Mouse (Mus musculus) kidney, postnatal 4 days (tissue): ENCODE measurements around the gene Nbea.
"Not testable (repeated sequence)": the region's sequence is repeated elsewhere in the genome, so short reads cannot be mapped to it uniquely, and the experiment has no call there.

Experiments
- DNase-seq, 2 experiments: peaks; one replicate each; pipeline ENCODE4 v3.0.0; 2021; ENCODE audit warnings: mixed read lengths in 2 of 2

Nbea gene

DNA sequence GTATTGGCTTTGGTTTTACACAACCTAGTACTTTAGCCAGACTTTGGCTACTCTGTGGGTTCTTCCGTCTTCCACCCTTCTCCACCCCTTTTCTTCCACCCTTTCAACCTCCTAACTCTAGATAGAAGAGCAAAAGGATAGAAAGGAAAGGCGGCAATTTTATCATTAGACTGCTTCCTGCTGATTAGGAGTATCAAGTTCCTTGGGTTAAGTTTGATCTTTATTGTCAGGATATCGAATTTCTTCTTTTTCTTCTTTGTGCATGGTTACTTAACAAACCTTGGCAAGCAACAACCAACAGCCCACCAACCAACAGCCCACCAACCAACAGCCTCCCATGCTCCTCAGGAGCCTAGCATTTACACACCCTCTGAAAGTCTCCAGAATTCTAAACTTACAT is 165.0 kb downstream of the Nbea start:
- no peak for DNase-seq

DNA sequence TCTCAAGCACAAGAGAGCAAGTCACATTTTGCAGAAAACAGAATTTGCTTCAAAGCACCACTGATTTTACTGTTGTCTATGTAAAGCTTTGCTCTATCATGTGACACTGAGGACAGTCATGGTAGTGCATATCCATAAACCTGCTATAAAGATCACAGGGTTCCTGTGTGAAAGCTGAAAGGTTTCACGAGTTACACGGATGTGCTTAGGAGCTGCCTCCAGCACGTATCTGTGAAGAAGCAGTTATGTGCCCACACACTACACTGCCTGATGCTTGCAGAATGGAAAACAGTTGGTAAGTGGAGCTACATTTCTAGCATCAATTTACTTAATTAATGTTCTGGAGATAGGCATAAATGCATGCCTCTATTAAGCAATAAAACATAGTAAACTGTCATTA is 172.4 kb downstream of the Nbea start:
- DNase-seq: no peak

DNA sequence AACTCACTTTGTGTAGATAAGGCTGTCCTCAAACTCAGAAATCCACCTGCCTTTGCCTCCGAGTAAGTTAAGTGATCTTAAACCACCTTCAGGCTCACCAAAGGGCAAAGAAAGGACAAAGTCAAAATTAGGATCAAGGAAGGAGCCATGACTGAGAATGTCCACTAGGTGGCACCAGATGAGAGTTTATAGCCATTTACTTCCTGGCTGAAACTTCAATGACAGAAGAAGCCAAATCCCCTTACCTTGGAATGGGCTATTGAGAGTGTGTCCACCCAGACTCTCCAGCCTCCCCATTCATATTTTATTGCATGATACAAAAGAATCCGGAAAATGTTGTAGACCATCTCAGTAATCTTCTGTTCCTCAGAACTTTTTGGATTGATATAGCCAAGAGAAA is 175.5 kb downstream of the Nbea start:
- DNase-seq: peak; percentile 41 to 53

DNA sequence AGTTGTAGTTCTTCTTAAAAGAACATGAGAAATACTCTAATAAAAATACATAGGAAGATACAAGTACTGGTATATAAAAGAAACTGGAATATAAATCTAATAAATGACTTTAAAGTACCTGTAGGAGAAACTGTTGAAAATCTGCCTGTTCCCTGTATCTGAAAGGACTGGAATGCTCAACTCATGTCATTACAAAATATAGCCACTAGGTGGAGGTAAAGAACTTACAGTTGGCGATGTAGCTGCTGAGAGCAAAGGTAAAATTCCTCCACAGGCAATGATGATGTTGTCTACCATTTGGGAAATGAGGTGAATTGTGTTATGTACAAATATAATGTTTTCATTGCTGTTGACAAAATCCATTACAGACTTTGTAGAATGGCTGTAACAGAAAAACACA is 183.2 kb downstream of the Nbea start:
- no peak for DNase-seq

DNA sequence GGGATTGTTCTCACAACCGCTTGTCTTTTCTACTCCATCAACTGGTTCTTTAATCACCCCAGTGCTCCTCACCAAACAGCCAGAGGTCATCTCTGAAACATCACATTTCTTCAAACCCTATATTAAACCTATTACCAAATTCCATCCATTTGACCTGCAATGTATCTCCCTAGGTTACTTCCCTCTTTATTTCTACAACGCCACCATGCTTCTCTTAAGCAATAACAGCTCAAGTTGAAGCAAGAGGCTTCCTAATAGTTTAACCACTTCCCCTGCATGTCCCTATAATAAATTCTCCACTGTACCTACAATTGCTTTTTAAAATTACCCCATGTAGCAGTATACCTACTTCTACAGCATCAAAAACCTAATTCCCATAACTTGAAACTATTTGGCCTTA is 205.1 kb downstream of the Nbea start:
- DNase-seq: no peak

DNA sequence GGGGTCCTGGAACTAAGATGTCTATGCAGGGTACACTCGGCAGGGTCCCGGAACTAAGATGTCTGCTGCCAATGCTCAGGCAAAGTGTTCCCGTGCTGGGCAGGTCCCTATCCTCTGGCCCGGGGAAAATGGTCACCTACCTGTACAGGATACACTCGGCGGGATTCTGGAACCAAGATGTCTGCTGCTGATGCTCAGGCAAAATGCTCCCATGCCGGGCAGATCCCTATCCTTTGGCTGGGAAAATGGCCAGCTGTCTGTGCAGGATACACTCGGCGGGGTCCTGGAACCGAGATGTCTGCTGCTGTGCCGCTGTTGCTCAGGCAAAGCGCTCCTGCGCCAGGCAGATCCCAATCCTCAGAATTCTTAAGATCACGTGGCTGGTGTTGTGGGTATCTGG is 206.5 kb downstream of the Nbea start:
- DNase-seq: not testable (repeated sequence)

DNA sequence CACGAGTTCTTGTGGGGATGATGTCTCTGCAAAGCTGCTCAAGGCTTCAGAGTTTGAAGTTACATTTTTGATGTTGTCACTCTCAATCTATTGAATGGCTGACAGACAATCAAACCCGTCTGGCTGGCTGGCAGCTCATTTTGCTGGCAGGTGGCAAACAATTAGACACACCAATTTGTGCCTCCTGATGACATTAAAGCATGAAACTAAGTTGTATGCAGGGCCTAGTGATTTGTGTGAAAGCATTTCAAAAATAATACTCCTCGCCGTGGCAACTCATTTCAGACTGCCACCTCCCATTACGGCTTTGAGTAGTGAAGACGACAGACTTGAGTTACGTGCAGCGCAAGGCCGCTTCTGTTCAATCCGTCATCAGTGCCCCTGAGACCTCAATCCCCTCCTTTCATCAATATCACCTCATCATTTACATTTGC is 217.8 kb downstream of the Nbea start:
- no peak for DNase-seq

DNA sequence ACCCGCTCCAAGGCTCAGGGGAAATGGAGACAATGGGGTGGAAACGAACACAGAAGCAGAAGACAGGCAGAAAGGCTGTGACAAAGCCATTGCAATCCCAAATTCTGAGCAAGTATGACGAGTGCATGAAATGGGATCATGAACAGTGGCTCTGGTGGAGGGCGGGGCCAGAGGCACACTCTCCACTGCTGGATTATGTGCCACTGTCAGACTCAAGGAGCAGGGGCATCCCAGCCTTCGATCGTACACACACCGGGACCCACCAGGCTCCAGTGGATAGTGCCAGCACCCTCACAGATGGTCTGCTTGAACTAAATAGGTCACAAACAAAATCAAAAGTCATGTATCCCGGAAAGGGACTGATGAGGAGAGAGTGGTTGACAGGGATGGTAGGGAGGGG is 220.5 kb downstream of the Nbea start:
- no peak for DNase-seq

DNA sequence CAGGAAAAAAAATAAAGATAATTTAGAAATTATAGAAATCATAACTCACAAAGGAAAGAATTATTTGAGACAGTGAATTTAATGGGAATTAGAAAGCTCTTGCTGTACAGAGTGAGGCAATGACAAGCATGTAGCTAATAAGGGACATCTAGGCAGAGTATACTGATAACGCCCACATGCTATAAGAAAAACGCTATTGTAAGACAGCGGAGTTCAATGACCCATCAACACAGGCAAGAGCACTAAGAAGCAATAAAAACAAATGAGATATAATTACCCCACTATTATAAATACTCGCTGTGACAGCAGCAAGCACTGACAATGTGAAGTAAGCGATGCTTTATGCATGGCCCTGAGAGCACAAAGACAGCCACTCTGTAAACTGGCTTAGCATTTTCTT is 233.5 kb downstream of the Nbea start:
- DNase-seq: no peak

DNA sequence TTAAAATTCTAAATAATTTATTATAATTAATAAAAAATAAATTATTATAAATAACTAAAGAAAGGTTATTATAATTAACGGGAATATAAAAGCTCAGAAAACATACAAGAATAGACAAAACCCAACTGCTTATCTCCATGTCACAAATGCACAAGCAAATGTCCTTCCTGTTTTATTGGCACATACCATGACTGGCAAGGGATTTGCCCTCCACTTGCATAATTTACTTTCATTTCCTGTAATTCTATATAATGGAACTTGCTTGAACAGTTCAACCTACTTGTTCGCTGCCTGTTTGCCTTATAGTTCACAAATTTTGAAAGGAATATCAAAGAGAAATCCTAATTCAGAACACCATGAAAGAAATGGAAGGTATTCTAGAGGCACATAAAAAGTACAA is 234.4 kb downstream of the Nbea start:
- no peak for DNase-seq

DNA sequence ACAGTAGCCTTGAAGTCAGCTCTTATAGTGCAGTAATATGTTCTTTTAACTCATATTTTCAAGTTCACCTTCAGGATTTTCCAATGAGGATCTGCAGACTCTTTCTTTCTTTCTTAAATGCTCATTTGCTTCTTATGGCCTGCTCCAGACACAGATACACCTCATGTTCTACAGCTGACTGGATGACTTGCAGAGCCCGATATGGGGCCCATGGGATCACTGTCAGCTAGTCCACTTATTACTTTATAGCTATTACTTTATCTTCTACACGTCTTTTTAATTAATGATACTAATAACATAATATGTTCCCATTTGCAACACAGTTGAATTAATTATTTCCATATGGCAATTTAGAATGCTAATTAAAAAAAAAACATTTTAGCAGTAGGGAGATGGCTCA is 256.2 kb downstream of the Nbea start:
- DNase-seq: no peak

DNA sequence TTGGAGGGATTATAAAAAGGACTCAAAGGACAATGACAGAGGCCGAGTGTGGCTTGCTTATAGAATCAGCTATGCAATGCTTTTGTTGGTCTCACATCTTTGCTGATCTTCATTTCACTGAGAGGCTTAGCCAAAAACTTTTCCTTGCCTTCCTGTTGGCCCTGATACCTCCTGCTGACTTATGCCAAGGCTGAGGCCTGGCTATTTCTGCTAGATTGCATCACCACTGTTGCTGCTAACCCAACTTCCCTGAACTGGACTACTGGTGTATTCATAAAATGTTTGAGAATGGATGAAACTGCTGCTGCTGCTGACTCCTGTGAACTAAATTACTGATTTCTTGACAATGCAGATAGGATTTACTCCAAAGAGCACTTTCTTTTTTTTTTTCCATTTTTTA is 274.2 kb downstream of the Nbea start:
- DNase-seq: no peak

DNA sequence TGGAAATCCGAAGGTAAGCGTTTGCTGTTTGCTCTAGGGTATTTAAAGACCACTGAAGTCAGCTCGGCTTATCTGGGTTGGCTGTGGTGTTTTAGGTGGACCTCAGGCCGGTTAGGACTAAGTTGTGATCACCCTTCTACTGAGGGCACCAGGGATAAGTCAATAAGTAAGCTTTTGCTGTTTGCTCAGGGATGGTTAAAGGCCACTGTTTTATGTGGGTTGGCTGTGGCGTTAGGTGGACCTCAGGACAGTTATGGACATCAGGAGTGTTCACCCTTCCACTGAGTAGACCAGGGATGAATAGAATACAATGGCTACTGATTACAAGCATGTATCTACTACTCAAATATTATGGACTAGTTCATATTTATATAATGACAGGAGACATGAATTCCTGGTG is 292.9 kb downstream of the Nbea start:
- no peak for DNase-seq

DNA sequence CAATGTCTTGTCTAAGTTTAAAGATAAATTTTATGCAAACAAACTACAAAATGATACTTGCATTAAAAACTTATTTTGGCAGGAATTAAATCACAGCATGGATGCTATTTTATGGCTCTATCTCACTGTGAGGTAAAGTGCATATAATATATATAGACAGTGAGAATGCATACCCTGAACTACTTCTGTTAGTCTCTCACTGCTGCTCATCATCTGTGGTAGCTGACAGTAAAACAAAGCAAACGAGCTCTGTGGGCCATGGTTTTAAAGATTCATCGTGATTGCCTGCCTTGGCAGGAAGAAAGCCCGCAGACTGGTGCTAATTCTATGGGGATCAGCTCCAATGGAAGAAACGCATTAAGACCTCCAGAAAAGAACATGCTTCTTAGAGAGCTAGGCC is 294.3 kb downstream of the Nbea start:
- DNase-seq: no peak

DNA sequence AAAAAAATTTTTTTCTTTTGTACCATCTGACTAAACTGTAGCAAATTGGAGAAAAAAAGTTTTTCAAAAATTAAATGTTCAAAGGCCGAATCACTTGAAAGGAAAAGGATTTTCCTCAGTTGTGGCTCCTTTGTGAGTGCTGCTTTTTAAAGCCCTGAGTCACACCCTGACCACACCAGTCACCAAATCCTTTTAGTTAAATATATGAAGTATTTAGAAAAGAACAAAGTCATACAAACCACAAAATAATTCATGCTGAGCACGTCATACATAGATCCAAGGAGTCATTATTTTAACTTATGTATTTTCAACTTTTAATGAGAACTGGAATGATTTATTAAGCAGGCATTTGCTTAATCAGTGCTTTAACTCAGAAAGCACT is 295.7 kb downstream of the Nbea start:
- no peak for DNase-seq

DNA sequence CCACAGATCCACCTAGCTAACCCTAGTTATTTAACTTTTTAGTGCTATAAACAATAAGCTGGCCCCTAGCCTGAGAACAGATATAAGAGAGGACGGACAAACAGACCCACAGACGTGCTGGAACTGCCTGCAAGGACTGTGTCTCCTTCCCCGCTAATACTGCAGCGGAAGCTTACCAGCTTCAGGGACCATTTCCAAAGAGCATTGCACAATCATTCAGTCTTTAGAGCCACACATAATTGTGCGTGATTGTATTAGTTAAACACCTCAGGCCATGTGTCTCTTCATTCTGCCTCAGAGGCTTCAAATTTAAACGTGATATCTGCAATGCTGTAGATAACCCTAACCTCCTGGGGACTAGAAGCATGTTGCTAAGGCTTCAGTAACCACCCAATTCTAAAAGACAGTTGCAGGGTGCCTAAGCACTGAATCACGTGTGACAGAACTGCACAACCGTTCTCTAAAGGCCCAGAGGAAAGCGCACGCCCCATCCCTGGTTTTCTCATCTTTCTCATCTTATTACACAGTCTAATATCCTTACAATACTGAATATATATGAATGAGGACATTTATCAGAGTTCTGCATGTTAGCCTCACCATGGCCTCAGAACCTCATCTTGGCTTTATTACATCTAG is 296.2 kb downstream of the Nbea start:
- DNase-seq: no peak

DNA sequence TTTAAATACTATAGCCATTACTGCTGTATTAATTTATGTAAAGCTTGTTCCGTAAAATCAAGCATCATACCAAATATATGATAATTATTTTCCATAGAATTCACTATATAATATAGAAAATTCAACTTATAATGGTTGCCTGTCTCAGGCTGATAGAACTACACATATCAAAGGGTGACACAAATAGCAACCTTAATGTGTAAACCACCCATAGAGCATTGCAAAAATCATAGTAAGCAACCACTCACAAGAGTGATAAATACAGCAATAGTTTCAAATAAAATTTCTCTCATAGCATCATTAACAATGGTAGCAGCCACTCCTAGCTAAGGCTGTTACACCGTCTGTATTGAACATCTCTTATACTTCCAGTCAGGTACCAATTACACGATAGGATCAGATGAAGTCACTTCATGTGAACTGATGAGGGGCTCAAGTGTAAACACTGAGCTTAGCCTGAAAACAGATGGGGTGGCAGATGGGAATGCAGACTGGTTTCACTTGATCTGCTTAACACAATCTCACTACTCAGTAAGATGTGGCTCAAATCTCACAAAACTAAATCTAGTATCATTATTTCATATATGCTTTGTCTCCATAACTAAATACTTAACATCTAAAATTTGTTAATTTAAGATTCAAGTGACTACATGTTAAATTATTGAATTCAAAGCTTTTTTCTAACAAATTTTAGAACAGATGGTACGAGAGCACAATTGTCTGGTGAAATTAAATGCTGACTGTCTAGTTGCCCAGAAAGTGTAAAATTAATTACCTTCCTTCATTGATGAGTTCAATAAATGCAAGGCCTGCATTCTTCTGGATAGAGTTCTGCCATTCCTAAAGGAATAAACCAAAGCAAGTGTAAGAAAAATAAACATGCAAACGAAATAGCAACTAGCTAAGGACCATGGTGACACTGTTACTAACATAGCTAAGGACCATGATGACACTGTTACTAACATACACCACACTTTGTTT is 310.3 kb downstream of the Nbea start:
- no peak for DNase-seq

DNA sequence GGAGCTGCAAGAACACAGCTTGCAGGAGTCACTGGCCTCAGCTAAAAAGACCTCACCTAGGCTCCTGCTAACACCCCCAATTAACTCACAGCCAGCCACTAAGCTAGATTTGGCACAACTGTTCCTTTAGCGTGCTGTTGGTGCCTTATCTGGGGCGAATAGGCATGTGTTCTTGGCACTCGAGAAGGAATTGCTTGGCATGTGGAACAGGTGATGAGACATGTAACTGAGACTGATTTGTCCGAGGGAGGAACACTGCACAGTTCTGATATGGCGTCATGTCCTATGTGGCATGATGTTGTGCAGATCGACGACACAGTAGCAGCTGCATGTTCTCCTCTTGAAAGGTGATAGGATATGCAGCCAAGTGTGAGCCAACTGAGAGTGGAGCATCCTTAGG is 331.0 kb downstream of the Nbea start:
- DNase-seq: no peak

DNA sequence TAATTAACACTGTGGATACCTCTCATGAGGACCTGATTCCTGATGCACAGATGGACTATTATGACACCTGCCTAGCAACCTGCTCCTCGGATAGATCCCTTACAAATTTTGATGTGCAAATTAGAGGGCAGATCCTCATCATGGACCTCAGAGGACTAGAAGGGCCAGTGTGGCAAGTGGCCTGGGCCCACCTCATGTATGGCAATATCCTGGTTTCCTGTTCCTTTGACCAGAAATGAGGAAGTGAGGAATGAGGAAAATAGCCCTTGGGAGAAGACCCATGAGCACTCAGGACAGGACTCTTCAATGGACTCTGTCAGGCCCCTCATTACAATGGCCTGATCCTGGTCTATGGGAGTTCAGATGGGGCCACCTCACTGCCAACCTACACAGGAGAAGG is 336.4 kb downstream of the Nbea start:
- DNase-seq: no peak

DNA sequence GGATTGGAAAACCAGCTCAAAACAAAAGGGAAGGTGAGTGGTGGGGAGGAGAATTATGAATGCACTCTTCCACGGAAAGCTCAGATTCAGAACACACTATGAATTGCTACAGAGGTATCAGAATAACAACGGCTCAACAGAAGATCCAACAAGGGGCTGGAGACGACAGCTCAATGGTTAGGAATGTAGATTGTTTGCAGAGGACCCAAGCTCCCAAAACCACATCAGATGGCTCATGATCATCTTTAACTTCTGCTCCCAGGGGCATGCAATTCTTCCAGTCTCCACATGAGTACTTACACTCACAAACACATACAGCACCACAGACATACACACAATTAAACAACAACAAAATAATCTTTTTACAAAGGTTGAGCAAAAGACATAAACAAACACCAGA is 346.3 kb downstream of the Nbea start:
- no peak for DNase-seq

DNA sequence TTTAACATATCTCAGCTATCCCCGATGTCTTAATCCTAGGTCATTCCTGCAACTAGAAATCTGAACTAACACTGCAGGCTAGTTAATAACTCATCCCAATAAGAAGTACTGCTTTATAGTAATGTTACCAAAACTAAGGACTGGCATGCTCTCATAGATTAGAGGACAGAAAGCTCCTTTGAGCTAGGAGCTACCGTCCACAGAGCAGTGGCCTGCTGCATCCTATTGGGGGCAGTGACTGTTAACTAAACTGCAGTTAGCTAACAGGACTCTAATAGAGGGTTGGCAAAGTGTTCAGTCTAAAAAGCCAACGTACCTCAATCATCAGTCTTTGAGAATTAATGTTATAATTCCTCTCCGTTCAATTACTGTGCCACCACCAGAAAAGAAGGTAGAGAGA is 348.3 kb downstream of the Nbea start:
- no peak for DNase-seq

DNA sequence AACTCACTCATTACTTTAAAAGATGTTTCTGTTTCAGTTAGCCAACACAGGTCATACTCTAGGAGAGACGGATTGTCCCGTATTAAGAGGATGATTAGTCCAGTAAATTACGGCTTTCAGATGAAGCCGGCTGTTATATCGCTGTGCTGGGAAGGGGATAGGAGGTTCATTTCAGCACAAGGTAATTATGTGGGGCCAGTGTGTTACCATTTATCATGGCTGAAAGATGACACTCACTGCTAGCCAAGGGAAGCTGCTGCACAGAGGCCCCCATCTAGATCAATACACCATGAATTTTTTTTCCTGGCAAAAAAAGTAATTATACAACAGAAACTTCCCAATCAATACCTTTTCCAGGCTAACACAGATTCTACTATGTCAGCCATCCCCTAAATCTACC is 353.3 kb downstream of the Nbea start:
- DNase-seq: no peak

DNA sequence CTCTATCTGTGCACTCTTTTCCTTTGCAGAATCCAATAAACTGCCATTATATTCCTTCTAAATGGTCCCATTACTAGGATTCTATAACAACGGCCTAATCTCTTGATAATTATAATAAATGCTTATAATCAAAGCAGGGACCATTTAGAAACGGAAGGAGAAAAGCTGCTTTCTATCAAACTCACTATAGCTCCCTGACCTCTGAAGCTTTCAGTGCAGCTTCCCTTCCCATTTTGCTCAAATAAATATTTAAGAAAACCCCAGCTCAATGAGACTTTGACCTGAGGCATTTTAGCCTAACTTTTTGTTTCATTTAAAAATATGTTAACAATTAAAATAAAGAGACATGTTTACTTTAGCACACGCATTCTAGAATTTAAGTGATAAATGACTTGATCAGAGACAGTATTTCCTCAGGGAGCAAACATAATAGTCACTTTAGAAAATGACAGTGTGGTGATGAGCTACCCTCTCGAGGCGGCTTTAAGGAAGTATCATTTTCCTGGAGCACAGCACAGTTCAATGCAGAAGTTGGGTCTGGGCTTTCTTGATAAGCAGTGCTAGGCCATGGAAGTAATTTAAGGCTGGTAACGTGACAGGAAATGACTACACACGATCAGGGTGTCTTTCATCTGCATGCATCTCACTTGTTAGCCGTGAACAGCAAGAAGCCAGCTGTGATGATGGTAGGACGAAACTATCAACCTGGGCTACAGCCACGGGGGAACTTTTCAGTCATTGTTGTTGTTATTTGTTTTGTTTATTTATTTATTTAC is 354.8 kb downstream of the Nbea start:
- peak in 1 of 2 experiments; percentile 7 for DNase-seq

DNA sequence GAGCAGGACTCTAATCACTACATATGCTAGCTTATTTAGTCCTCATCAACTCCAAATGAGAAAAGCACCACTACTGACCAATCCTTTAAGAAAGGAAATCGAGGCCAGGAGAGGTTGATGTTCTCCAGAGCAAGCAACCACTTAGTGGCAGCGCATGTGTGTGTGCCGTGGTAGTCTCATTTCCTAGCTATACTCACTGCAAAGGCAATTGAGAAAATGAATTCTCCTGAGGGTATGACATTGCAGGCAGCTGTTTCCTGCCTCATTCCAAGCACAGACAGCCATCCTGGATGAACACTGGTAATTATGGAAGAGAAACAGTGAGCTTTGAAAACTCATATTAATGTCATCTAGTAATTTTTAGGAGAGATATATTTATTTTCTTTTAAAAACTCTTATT is 358.6 kb downstream of the Nbea start:
- no peak for DNase-seq
